Mouse (Mus musculus) liver, postnatal 0 days (tissue): ENCODE measurements at regions not wholly inside any gene's neighbourhood (a gene's known extent, or its start where the extent isn't known, plus 50 kb on each side); places are given as distances from the start of the nearest gene placed in this dataset.

Experiments used
- CTCF ChIP-seq: sonication (generic); IDR thresholded peaks from 2 replicates; pipeline ENCODE4 v1.5.1; 2016; ENCODE audit warnings: antibody characterized with exemption, low read depth
- EP300 ChIP-seq: IDR thresholded peaks from 2 replicates; pipeline ENCODE4 v1.6.1; 2016; ENCODE audit warnings: antibody characterized with exemption, low read depth, mild to moderate bottlenecking

GRCm38 (mm10) chr6:147784854-147785253 is 262.2 kb upstream of the Far2 start:
- TF ChIP-seq CTCF (no peak), EP300 (no peak)
